Mouse (Mus musculus) urinary bladder, postnatal 25 days (tissue): Measurements from ENCODE around the gene Krba1.
A peak's percentile ranks its signal among the peaks of the same experiment; 100 is the strongest.

Source experiments
- DNase-seq: peaks from one replicate; pipeline ENCODE4 v3.0.0; 2022; ENCODE audit warnings: low spot score

The Krba1 gene

GRCm38 (mm10) chr6:48395105-48396007 is at the start of gene Krba1:
TSS of gene Krba1 (plus strand) at chr6:48395586.
- DNase-seq = peak; percentile 77

DNA sequence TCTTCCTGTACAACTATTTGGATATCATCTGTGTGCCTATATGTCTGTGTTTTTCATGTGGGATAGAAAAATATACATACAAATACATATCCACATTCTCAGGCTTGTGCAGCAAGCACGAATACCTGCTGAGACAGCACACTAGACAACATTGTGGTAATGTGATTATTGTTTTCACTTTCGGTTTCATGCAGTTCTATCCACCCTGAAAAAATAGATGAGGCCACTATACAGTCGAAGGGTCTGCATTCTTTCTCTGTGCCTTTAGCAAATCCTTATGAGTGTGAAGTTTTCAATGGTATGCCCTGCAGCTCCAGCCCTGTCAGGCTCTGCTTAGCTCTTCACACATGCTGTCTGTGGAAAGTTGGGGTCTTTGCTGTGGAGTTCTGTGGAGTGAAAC is 36.5 kb upstream of the Krba1 start:
- no peak for DNase-seq

DNA sequence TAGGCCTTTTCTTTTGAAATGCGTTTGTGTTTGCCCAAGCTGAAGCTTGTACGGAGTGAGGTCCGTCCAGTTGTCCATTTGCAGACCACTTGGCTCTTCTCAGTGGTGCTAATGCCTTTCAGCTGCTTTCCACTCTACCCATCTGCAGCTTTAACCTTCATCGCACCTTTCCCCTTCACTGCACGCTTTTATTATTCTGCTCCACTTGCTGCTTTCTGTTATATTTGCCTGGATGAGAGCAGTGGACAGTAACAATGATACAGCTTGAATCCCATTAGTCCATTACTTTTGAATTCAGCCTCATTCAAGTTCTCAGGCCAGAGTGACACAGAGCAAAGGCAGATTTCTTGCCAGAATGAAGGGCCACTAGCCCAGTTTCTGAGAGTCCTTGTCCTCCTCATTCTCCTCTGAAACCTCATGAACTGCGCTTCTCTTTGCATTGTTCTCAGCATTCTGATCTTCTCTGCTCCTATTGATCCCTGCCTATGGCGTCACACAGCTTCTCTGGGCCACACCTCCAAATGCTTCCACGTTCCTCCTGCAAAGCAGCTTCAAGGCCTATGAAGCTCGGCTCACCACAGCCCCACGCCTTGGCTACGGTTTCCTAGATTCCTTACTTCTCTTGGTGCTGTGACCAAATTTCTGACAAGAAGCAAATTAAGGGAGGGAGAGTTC is 28.9 kb upstream of the Krba1 start:
- DNase-seq = no peak

DNA sequence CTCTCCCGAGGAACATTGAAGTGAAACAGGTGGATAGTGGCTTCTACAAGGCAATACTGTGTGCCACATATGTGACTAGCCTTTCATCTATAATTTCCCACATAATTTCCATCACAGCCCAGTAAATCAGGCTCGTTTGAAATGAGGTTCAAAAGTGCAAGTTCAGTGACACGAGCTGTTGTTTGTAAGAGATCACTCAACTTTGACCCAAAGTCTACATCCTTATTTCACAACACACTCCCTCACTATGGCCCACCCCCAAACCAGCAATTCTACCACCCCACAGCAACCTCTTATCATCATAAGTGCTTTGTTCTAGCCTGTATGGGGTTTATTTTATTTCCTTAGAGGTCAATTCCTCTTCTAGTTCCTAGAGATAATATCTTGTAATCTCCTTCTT is 7.2 kb upstream of the Krba1 start:
- DNase-seq = no peak

DNA sequence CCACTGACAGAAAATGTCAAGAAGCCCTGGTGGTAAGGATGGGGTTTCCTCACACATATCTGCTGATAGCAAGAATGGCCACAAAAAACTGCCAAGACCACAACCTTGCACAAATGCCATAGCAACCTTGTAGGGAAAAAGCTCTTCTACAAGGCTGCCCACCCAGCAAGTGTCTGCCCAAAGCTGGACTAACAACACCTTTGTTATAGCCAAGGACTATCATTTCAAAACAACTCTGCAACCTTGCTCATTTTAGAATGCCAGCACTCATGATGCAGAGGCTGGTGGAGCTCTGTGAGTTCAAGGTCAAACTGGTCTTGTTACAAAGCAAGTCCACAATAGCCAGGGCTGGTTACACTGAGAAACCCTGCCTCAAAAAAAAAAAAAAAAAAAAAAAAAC is 1.6 kb upstream of the Krba1 start:
- DNase-seq = no peak

DNA sequence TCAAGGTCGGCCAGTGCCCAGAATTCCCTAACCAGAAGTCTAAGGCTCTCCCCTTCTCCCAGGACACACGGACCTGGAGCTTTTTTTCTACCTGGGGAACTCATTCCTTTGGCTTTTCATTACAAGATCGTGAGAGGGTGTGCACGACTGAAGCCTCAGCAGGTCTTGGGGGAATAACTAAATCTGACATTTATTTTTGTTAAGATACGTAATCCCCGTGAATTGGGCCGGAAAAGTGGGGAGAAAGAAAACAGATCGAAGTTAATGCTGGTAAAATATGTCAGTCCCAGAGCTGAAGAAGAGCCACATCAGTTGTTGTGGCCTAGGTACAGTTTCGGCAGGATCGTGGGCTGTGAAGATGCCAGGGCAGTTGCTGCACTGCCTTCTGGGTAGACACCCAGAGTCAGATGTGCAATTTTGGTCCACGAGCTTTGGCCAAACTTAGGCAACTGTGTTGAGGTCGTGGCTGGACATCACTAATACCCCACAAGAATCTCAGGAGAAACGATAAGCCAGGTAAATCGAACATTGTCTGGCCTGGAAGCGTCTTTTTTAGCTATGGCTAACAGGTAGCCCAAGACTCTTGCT is 716 bp downstream of the Krba1 start:
- DNase-seq = no peak

DNA sequence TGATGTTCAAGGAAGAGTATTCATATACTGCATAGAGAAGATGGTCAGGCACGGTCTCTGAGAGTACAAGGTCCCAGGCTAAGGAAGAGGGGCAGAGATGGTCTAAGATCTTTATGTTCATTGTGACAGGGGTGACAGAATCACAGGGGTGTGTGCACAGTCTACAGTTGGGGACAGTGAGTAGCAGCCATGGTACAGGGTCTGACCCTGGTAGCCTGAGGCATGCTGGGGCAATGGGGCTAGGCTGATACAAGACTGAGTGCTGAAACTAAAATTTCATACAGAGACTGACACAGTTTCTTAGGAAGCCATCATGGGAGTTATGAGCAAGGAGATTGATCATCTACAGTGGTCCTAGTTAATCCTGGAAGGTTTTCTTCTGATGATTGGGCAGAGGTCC is 1.3 kb downstream of the Krba1 start:
- DNase-seq = no peak

- no peak for DNase-seq
These were observed 1.9 kb downstream of the Krba1 start for GRCm38 (mm10) chr6:48397336-48397735.

DNA sequence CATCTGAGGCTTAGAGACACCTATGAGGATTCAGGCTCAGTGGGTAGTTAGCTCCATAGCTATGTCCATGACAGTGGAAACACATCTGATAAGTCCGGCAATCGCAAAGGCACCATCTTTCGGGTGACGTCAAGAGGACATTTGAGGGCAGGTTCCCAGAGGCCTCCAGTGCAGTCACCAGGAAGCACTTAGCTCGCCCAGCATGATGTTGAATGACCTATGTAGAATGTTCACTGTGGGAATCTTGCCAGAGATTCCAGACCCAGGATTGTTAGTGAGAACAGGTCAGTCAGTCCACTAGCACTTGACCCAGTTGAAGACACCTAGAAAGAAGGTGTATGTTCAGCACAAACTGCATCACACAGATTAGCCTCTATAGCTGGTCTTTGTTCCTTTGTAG is 4.5 kb downstream of the Krba1 start:
- DNase-seq = no peak

GRCm38 (mm10) chr6:48404071-48404470 is 8.7 kb downstream of the Krba1 start:
- no peak for DNase-seq

- no peak for DNase-seq
These were observed 14.4 kb downstream of the Krba1 start for GRCm38 (mm10) chr6:48409726-48410343.

GRCm38 (mm10) chr6:48410551-48410950 is 15.2 kb downstream of the Krba1 start:
- no peak for DNase-seq

GRCm38 (mm10) chr6:48411193-48412092 is 16.1 kb downstream of the Krba1 start:
- no peak for DNase-seq

DNA sequence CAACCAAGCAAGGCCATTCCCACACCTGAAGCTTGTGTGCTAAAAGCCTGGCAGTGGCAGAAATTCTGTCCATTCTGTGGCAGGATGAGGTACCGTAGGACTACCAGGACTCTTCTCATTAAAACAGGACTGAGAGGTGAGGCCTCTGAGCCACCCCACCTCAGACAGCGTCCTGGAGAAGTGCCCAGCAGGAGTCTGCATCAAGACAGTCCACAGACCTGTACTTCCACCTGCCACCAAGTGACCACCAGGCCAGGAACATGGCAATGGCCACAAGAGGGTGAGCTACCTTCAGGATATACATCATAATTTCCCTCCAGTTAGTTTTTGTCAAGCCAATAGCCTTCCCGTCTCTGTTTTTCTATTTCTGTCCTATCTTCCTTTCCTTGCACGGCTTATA is 16.8 kb downstream of the Krba1 start:
- DNase-seq = no peak

DNA sequence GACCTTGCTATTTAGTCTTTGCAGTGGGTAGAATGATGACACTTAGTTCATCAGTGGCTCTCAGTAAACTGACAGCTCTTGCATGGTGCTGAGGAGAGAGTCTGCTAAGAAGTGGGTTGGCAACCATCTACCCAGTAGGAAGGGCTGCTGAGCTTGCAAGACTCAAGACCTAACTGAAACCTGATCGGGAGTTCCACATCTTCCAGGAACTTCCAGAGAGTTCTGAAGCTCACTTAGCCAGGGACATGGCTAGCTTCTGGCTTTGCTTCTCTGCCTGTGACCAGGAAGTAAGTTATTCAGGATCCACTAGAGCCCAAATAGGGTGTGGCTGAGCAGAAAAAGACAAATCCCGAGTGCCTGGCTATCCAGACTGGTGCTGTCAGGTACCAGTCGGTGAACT is 17.3 kb downstream of the Krba1 start:
- DNase-seq = no peak

GRCm38 (mm10) chr6:48413081-48413480 is 17.7 kb downstream of the Krba1 start:
- no peak for DNase-seq

- DNase-seq = no peak
These were observed 19.5 kb downstream of the Krba1 start for GRCm38 (mm10) chr6:48414886-48415285.

DNA sequence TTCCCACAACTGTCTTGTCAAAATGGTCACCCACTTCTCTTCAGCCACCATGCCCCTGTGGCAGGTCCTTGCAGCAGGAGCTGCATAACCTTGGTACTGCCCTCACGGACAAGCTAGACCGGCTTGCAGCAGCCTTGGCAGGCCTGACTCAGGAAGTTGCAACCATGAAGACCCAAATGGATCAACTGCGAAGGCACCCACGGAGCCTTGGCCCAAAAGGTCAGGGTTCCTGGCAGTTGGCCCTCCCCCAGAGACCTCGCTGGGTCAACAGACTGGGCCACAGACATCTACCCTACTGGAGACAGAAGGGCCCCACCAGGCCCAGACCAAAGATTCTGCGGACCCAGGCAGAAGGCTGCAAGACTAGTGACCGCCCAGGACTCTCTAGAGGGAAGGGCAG is 20.2 kb downstream of the Krba1 start:
- no peak for DNase-seq

DNA sequence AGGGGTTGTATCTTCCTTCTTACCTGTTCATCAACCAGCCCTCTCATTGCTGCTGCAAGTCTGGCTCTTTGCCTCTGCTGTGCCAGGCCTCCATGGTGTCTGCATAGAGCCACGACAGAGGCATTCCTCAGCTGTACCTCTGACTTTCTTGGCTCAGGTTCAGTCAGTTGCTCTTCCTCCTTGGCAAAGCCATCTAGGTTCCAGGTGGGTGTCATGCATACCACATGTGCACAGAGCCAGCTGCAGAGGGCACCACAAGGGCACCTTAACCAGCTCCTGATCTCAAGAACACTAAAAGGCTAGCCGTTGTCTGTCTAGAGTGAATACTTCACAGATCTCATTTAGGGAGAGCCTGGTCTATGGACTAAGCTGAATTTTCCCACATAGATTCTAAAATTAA is 21.1 kb downstream of the Krba1 start:
- no peak for DNase-seq

- no peak for DNase-seq
These were observed 25.3 kb downstream of the Krba1 start for GRCm38 (mm10) chr6:48420647-48421046.

DNA sequence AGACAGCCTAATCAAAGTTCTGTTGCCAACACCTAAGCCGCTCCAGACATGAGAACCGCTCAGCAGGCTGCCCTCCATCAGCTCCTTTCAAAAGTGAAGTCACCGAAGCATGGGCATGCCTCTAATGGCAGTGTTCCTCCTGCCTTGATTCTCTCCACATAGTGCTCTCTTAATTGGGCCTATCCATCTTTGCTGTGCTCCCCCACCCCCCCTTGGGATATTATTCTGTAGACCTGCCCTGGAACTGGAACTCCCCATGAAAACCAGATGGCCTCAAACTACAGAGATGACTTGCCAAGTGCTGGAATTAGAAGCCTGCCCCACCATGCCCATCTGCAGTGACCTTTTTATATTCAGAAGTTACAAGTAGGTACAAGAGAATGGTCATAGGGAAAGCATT is 27.9 kb downstream of the Krba1 start:
- DNase-seq = no peak

GRCm38 (mm10) chr6:48424074-48424473 is 28.7 kb downstream of the Krba1 start:
- DNase-seq = no peak
